ENCODE assay signal across 8 mouse cellular contexts in the genomic region with DNA sequence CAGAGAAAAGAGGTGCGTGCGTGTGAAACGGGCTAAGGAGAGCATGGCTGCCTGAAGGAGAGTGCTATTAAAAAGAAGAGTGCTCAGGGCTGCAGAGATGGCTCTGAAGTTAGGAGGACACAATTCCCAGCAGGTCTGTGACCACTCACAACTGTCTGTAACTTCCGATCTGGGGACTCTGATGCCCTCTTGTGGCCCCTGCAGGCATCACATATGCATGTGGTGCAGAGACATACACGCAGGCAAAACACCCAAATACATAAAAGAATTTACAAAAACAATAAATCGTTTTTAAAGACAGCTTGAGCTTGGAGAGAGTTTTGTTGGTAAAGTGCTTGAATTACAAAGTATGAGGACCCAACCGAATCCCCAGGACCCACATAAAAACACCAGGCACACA. TPM values are rescaled to one million over a fixed set of nuclear protein-coding genes. Genes with fewer than 3 reads are reported as not detected.
DNase-seq lines count a peak whose midpoint lies in the region; ATAC-seq and TF ChIP-seq lines count a peak whose summit lies in the region.
"Had no signal": no experiment of that assay in that cellular context is flagged by ENCODE, and none has a peak within 500 bp of the region (broad histone marks: within the 10 kb centered on the region; RNA-seq: fewer than 3 reads in every experiment).

No protein-coding gene starts in this region.

- ATAC-seq in kidney, embryonic 14.5 days (ENCODE audit: low FRiP score, low TSS enrichment), result no peak
- ATAC-seq in lung, embryonic 14.5 days (ENCODE audit: insufficient read depth), result no peak

- no peak overlapping the region for H3K9ac ChIP-seq in kidney, embryonic 14.5 days (ENCODE audit: low read depth, low read length)
- H3K9ac ChIP-seq in lung, embryonic 14.5 days, result no peak overlapping the region
- H3K9ac ChIP-seq: midbrain, embryonic 12.5 days had no signal

- no peak overlapping the region for H3K27ac ChIP-seq in kidney, embryonic 14.5 days (ENCODE audit: low read depth, low read length)
- H3K27ac ChIP-seq in lung, embryonic 14.5 days (ENCODE audit: low read depth), result no peak overlapping the region
- H3K27ac ChIP-seq: midbrain, embryonic 12.5 days had no signal

- no peak overlapping the region for H3K4me2 ChIP-seq in kidney, embryonic 14.5 days (replicated peaks; ENCODE audit: low read depth, low read length)
- no peak overlapping the region for H3K4me2 ChIP-seq in lung, embryonic 14.5 days
- H3K4me2 ChIP-seq: midbrain, embryonic 12.5 days had no signal

- H3K9me3 ChIP-seq in kidney, embryonic 14.5 days (ENCODE audit: control insufficient read depth, low read length), result no peaks in the 10 kb centered on the region
- H3K9me3 ChIP-seq in lung, embryonic 14.5 days (ENCODE audit: low read depth, low read length), result no peaks in the 10 kb centered on the region
- H3K9me3 ChIP-seq: midbrain, embryonic 12.5 days had no signal

- TF ChIP-seq CTCF in lung, embryonic 14.5 days (IDR thresholded peaks at IDR 0.05; ENCODE audit: low read depth), result peak; percentile 74

- no peak overlapping the region for H3K4me3 ChIP-seq in kidney, embryonic 14.5 days (ENCODE audit: low read length)
- no peak overlapping the region for H3K4me3 ChIP-seq in lung, embryonic 14.5 days (ENCODE audit: low read depth, low read length)
- H3K4me3 ChIP-seq: midbrain, embryonic 12.5 days had no signal

- peaks cover 18% of the 10 kb centered on the region for H3K4me1 ChIP-seq in kidney, embryonic 14.5 days (ENCODE audit: control insufficient read depth, insufficient read depth, low read length)
- no peaks in the 10 kb centered on the region for H3K4me1 ChIP-seq in lung, embryonic 14.5 days (ENCODE audit: insufficient read depth)

- no peaks in the 10 kb centered on the region; the same call in 1 of the 2 replicates for H3K36me3 ChIP-seq in kidney, embryonic 14.5 days (ENCODE audit: control insufficient read depth, insufficient read depth, low read length)
- H3K36me3 ChIP-seq in lung, embryonic 14.5 days (ENCODE audit: insufficient read depth), result no peaks in the 10 kb centered on the region
- H3K36me3 ChIP-seq: midbrain, embryonic 12.5 days had no signal

- H3K27me3 ChIP-seq in kidney, embryonic 14.5 days (ENCODE audit: control insufficient read depth, insufficient read depth, low read length), result no peaks in the 10 kb centered on the region
- peaks cover 11% of the 10 kb centered on the region; the same call in 1 of the 2 replicates for H3K27me3 ChIP-seq in lung, embryonic 14.5 days (ENCODE audit: insufficient read depth, low read length)

- DNase-seq in kidney, adult 18-20 months, result peak; percentile 75
- DNase-seq in CD4-positive helper T cell, adult 2 months (ENCODE audit: low read depth, low spot score), result peak; percentile 52
- peak; percentile 76 for DNase-seq in ES-CJ7 (ENCODE audit: low read depth, low spot score)
- peak; percentile 65 for DNase-seq in embryo, embryonic 11 days
- peak; percentile 77 for DNase-seq in lung, embryonic 14.5 days
- DNase-seq in thymus, postnatal 10 days (ENCODE audit: low spot score in 2 of 2), result peak; percentile 38 to 57

- 36% methylated on average over 7 of the region's 7 CpGs for WGBS in kidney, embryonic 14.5 days
- WGBS in lung, embryonic 14.5 days, result 28% methylated on average over 7 of the region's 7 CpGs

RNA-seq across cellular contexts. Expression of gene Cep170b, which starts 3.1 kb away (rescaled TPM):
- polyA plus RNA-seq in kidney, embryonic 14.5 days (2014; fragmentation: Nextera tagmentation; extraction: Ambion mirVana), result 11.5 and 15.1 TPM in 2 replicates
- 21.4 and 23.1 TPM in 2 replicates for polyA plus RNA-seq in lung, embryonic 14.5 days (2014; fragmentation: Nextera tagmentation; extraction: Ambion mirVana)

RNA-seq across cellular contexts. Expression of gene Zbtb42, which starts 38.5 kb away (rescaled TPM):
- 3.8 and 5.7 TPM in 2 replicates for polyA plus RNA-seq in kidney, embryonic 14.5 days (2014; fragmentation: Nextera tagmentation; extraction: Ambion mirVana)
- polyA plus RNA-seq in lung, embryonic 14.5 days (2014; fragmentation: Nextera tagmentation; extraction: Ambion mirVana), result 6.7 and 9.0 TPM in 2 replicates

RNA-seq across cellular contexts. Expression of gene Akt1, which starts 42.5 kb away (rescaled TPM):
- polyA plus RNA-seq in kidney, embryonic 14.5 days (2014; fragmentation: Nextera tagmentation; extraction: Ambion mirVana), result 50.8 and 58.5 TPM in 2 replicates
- polyA plus RNA-seq in lung, embryonic 14.5 days (2014; fragmentation: Nextera tagmentation; extraction: Ambion mirVana), result 140 and 166 TPM in 2 replicates

RNA-seq across cellular contexts. Expression of gene Pld4, which starts 43.3 kb away (rescaled TPM):
- 4.8 and 7.8 TPM in 2 replicates for polyA plus RNA-seq in kidney, embryonic 14.5 days (2014; fragmentation: Nextera tagmentation; extraction: Ambion mirVana)
- polyA plus RNA-seq in lung, embryonic 14.5 days (2014; fragmentation: Nextera tagmentation; extraction: Ambion mirVana), result 9.3 and 10.9 TPM in 2 replicates
